Mouse (Mus musculus) hindlimb bud, embryonic 11.5 days (tissue): ENCODE measurements around the gene Myrfl.

ENCODE experiments used
- DNase-seq: peaks from one replicate; pipeline ENCODE4 v3.0.0-alpha.2; 2012; ENCODE audit warnings: low read depth, low spot score; ENCODE audit errors: extremely low spot score

Myrfl gene

GRCm38 (mm10) chr10:116896336-116897177 is at the start of gene Myrfl:
Myrfl (minus strand) TSS chr10:116896919.
- no peak for DNase-seq

- no peak for DNase-seq
These were observed 48.2 kb upstream of the Myrfl start for GRCm38 (mm10) chr10:116944940-116945339.

- DNase-seq: no peak
These were observed 47.4 kb upstream of the Myrfl start for GRCm38 (mm10) chr10:116944144-116944543.

GRCm38 (mm10) chr10:116943025-116943424 is 46.3 kb upstream of the Myrfl start:
- no peak for DNase-seq

- DNase-seq: no peak
These were observed 38.3 kb upstream of the Myrfl start for GRCm38 (mm10) chr10:116935028-116935427.

GRCm38 (mm10) chr10:116933794-116934193 is 37.1 kb upstream of the Myrfl start:
- no peak for DNase-seq

GRCm38 (mm10) chr10:116932418-116932817 is 35.7 kb upstream of the Myrfl start:
- no peak for DNase-seq

- DNase-seq: no peak
These were observed 34.9 kb upstream of the Myrfl start for GRCm38 (mm10) chr10:116931497-116932179.

GRCm38 (mm10) chr10:116930936-116931335 is 34.2 kb upstream of the Myrfl start:
- no peak for DNase-seq

GRCm38 (mm10) chr10:116930506-116930905 is 33.8 kb upstream of the Myrfl start:
- DNase-seq: no peak

GRCm38 (mm10) chr10:116928826-116929225 is 32.1 kb upstream of the Myrfl start:
- no peak for DNase-seq

GRCm38 (mm10) chr10:116926428-116927113 is 29.9 kb upstream of the Myrfl start:
- no peak for DNase-seq

GRCm38 (mm10) chr10:116923651-116924495 is 27.2 kb upstream of the Myrfl start:
- DNase-seq: no peak

- DNase-seq: no peak
These were observed 25.4 kb upstream of the Myrfl start for GRCm38 (mm10) chr10:116922161-116922560.

GRCm38 (mm10) chr10:116921416-116921815 is 24.7 kb upstream of the Myrfl start:
- no peak for DNase-seq

GRCm38 (mm10) chr10:116920641-116921040 is 23.9 kb upstream of the Myrfl start:
- DNase-seq: no peak

- DNase-seq: no peak
These were observed 22.9 kb upstream of the Myrfl start for GRCm38 (mm10) chr10:116919368-116920317.

- no peak for DNase-seq
These were observed 19.9 kb upstream of the Myrfl start for GRCm38 (mm10) chr10:116916581-116916980.

- no peak for DNase-seq
These were observed 18.6 kb upstream of the Myrfl start for GRCm38 (mm10) chr10:116915286-116915685.

- no peak for DNase-seq
These were observed 17.9 kb upstream of the Myrfl start for GRCm38 (mm10) chr10:116914586-116914985.
